Mouse (Mus musculus) adrenal gland, adult 2 months (tissue): ENCODE data around the gene Epb41l3. TPM values are rescaled to one million over a fixed set of nuclear protein-coding genes. Genes with fewer than 3 reads are reported as not detected.
"Not testable (repeated sequence)": the region's sequence is repeated elsewhere in the genome, so short reads cannot be mapped to it uniquely, and the experiment has no call there.

Source experiments
- DNase-seq: peaks from one replicate; pipeline ENCODE4 v3.0.0; 2021
- polyA plus RNA-seq: library from polyadenylated mRNA; depleted of rRNA; stranded (reverse); fragments of >200 nt; gene quantifications from 2 replicates; pipeline ENCODE4 v1.2.3, GENCODE M21; 2012
- total RNA-seq, 2 experiments: library from RNA; stranded (reverse); gene quantifications; 2 replicates each; pipeline ENCODE4 v1.2.3; 2021

Gene Epb41l3
- total and polyA plus RNA-seq, 3 experiments: 5.9 to 17.9 (median 12.4) TPM

GRCm38 (mm10) chr17:69105799-69106401 lies 30.4 kb downstream of the Epb41l3 start:
- DNase-seq: peak; percentile 39

- DNase-seq: no peak
Measured at GRCm38 (mm10) chr17:69109216-69109615, 33.7 kb downstream of the Epb41l3 start.

DNA sequence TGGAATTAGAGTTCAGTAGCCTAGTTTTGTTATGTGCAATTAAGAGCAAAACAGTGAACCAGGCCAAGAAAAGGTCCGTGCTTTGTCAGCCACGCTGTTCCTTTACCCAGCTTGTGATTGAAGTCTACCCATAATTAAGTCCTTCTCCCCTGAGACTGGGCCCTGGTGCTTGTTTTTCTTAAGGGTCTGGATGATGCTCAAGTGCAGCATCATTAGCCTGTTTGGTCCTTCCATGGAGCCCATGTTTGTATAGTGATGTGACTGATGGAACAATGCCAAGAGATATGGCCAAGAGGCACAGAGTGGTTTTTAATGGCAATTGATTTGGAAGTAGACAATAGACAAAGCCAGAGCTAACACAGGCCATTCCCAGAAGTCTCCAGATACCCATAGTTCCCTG lies 36.7 kb downstream of the Epb41l3 start:
- no peak for DNase-seq

- DNase-seq: peak; percentile 13
Measured at GRCm38 (mm10) chr17:69119183-69119582, 43.7 kb downstream of the Epb41l3 start.

DNA sequence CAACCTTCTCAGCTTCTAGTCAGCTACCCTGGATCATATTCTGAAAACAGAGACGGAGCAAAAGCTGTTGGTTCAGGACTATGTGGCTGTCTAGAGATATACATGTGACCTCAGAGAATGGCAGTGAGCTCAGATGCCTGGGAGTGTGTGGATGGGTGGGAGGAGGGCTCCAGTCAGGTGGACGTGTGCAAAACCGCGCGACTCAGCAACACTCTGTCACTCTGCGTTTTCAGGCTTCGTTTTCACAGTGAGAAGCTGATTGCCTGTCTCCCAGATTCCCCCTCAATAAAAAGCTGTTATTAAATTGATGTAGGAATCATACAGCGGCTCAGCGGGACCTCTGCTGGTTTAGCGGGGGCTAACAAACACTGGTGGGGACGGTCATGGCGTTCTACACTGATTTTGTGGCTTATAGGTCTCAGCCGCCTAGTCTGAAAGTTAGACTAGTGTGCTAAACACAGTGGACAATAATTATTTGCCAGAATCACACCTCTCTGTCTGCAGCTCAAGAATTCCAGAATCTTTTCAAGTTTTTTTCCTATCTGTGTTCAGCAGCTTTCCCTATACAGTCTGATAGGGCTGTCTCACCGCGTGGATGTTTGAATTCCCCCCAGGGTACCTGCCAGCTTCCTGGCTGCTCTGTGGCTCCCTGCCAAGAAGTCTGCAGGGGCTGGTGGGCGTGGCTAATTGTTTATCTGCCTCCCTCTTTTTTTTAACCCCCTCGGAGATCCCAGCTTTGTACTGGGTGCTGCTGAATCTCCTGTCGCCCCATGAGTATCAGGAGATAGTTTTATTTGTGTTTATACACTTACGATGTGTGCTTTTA lies 45.3 kb downstream of the Epb41l3 start:
- no peak for DNase-seq

GRCm38 (mm10) chr17:69122403-69122802 lies 46.9 kb downstream of the Epb41l3 start:
- not testable (repeated sequence) for DNase-seq

DNA sequence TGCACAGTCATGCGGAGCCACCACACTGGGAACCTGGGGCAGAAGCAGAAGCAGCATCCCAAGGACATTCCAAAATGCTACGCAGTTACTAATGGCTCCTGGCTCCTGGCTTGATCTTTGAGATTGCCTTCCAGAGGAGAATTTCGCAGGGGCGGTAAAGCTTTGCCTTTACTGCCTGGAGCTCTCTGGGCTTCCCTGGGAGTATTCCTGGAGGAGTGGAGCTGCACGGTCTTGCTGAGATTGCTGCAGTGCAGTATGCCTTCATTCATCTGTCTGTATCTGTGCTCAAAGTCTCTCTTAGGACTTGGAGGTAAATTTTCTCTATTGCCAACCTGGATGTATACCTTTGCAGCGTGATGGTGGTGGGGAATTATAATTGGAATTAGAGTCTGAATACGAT lies 52.0 kb downstream of the Epb41l3 start:
- DNase-seq: no peak

- DNase-seq: no peak
Measured at GRCm38 (mm10) chr17:69127981-69128380, 52.5 kb downstream of the Epb41l3 start.

DNA sequence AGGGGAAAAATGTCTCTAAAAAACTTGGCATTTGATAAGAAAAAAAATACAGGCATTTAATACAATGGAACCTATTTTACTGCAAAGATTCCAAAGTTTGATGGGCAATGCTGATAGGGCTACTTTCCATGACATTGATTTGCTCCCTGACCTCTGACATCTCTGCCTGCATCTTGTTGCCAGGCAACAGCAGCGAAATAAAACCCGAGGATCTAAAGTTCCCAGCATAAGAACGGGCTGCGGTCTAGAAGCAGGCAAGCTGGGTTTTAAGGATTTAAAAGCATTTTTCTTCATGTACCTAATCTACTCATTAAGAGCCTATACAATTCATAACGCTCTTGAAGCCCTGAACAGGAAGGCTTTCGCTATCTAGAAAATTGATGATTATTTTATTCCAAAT lies 54.0 kb downstream of the Epb41l3 start:
- DNase-seq: no peak

DNA sequence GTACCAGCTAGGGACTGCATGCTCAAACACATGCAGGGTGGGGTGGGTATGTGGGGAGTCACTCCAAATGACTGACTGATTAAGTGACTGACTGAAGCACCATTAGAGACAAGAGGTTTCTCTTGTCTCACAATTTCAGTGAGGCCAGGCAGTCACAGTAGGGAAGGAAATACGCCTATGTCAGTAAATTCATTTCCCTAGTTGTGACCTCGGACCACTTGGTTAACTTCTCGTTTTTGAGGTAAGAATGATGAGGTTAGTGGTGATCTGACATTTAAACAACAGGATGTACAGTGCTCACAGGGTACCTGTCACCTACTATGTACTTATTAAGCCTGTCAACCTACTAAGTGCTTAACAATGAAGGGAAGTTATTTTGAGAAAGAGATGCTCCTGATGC lies 67.5 kb downstream of the Epb41l3 start:
- no peak for DNase-seq

DNA sequence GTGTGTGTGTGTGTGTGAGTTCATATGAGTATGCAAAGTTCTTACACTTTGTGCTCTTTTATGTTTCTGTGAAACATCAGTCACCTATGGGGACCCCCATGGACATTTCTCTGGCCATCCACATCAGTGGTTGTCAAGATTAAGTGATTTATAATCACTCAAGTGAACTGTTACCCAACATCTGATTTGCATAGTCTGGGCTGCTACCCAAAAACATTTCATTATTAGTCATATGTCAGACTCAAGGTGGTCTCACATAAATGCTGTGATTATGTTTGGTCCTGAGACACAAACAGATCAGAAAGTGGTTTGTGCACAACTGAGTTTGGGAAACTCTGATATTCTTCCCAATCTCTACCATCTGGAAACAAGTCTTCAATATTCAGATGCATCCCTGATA lies 75.3 kb downstream of the Epb41l3 start:
- DNase-seq: no peak

DNA sequence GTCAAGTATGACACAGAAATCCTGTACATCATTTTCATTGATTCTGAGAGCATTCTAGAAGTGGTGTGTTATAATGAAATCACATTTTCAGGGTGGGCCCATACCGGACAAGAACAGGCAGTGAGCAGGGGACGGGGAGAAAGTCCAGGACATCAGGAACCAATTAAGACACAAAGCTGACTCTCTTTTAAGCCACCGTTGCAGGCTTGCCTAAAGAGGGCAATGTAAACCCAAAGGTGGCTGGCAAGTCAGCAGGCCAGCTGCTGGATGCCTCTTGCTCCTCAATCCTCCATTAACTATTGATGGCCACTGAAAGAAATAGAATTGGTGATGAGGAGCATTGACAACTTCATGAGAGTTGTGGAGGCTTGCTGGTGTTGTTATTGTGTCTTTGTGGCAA lies 75.8 kb downstream of the Epb41l3 start:
- no peak for DNase-seq

GRCm38 (mm10) chr17:69155034-69155433 lies 79.6 kb downstream of the Epb41l3 start:
- DNase-seq: no peak

DNA sequence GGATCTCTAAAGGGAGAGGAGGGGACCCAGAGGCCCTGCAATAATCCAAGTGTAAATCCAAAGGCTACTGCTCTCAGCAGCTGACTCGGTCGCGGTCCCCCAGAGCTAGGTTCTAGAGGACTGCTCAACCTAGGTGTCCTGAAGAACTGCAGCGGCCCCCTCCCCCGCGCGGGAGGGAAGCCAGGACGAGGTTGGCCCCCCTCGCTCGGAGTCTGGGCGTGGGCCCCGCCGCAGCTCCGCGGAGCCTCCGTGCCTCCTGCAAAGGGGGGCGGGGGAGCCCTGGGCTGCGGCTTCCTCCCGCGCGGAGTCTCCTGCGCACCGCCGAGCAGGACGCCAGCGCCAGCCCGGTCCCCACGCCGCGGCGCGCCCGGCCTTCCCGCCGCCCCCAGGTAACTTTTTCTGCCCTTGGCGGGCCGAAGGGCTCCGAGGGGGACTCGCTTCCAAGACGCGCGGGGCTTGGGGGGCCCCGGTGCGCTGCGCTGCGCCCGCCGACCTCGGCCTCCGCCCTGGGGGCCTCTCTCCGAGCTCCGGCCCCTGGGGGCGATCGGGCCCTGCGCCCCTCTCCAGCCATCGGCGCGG lies 81.1 kb downstream of the Epb41l3 start:
- peak; percentile 60 for DNase-seq

GRCm38 (mm10) chr17:69157101-69157808 lies 81.8 kb downstream of the Epb41l3 start:
- peak; percentile 27 for DNase-seq

- DNase-seq: no peak
Measured at GRCm38 (mm10) chr17:69157809-69158185, 82.3 kb downstream of the Epb41l3 start.

- no peak for DNase-seq
Measured at GRCm38 (mm10) chr17:69158690-69159089, 83.2 kb downstream of the Epb41l3 start.

- DNase-seq: no peak
Measured at GRCm38 (mm10) chr17:69162731-69163130, 87.2 kb downstream of the Epb41l3 start.

DNA sequence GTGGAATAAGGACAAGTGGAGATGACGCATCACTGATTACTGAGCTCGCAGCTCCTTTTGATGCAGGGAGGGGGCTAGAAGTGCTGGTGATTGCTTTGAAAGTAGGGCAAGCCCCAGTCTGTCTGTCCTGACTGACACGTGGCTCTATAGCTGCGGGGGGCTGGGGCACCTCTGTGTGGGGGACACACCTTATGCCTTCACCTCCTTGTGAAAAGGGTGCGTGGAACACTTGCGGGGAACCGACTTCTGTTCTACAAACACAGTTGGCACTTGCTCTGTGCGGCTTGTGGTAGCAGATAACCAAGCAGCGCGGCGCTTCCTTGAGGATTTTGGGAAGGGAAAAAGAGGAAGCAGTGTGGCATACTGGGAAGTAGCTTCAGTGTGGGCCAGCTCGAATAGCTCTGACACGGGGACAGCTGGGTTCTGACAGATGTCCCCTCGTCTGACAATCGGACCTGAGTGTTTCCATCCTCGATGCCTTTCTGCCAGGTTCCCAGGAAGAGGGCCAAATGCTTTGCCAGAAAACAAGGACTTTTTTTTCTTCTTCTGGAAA lies 101.5 kb downstream of the Epb41l3 start:
- no peak for DNase-seq

- DNase-seq: no peak
Measured at GRCm38 (mm10) chr17:69177954-69178353, 102.5 kb downstream of the Epb41l3 start.

DNA sequence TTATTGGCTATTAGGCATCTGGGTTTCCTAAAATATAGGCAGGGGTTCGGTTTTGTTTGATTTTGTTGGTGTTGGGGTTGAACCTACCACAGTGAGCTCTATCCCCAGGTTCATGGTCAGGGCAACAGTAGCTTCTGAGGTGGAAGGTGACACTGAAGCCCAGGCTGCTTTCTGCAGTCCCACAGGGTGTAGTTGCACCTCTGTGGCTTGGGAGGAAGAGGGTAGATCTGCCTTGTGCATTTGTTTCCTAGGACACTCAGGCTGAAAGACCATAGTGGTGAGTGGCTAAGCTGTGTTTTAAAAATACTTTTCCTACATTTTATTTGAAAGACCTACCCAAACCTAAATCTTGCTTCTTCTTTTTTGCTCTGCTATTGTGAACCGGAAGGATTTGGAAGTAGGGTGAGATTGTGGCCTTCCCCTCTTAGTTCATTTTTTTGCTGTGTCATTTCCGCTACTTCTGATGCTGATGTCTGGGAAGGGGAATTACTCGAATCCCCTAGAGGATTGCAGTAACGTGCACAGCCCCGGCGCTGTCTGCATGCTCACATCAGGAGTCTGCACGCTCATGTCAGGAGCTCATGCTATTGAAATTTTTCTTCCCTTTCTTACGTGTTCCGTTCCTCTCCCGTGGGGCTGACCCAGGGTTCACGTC lies 105.5 kb downstream of the Epb41l3 start:
- DNase-seq: no peak
